Mouse (Mus musculus) liver, embryonic 14.5 days (tissue): ENCODE data around the gene Sf3b3.

ENCODE experiments used
- CTCF ChIP-seq: IDR thresholded peaks from 2 replicates; pipeline ENCODE4 v1.5.1; 2016; ENCODE audit warnings: antibody characterized with exemption, low read depth, control low read depth
- EP300 ChIP-seq: IDR thresholded peaks from 2 replicates; pipeline ENCODE4 v1.6.1; 2016; ENCODE audit warnings: antibody characterized with exemption, low read depth

- TF ChIP-seq CTCF (no peak), EP300 (no peak)
Measured at GRCm38 (mm10) chr8:110806146-110806545, 40.4 kb downstream of the Sf3b3 start.
